Mouse (Mus musculus): Measurements from ENCODE around the gene Myh3. TPM values are rescaled to one million over a fixed set of nuclear protein-coding genes. Genes with fewer than 3 reads are reported as not detected.

Myh3 gene
- polyA plus RNA-seq (2015; fragmentation: Nextera tagmentation; extraction: Ambion mirVana), result 150 and 219 TPM in 2 replicates

- H3K27me3 ChIP-seq, result peaks cover 4% of the 10 kb centered on the region; the same call in 1 of the 2 replicates
- 0 out of 2 replicates have a peak within 1 kb of the TSS, but pooled peaks have one; percentile 4 for H3K27ac ChIP-seq (replicated peaks)
- ATAC-seq (ENCODE audit: insufficient number of reproducible peaks, low FRiP score, low TSS enrichment, low read depth), result no peak
- no peak within 1 kb of the TSS for H3K9ac ChIP-seq
- H3K4me1 ChIP-seq, result no peaks in the 10 kb centered on the region; the same call in 1 of the 2 replicates
- 80% methylated on average over 5 of the region's 5 CpGs for WGBS
- no peaks in the 10 kb centered on the region for H3K9me3 ChIP-seq (replicated peaks)
- H3K4me3 ChIP-seq (replicated peaks), result peak within 1 kb of the TSS; percentile 3
- no peak within 1 kb of the TSS for H3K4me2 ChIP-seq (replicated peaks)
- H3K36me3 ChIP-seq, result no peaks in the 10 kb centered on the region
These were observed at the start of gene Myh3 for GRCm38 (mm10) chr11:67078000-67078399. Myh3 (plus strand) TSS chr11:67078300.

GRCm38 (mm10) chr11:67030904-67031602 is 47.0 kb upstream of the Myh3 start:
- no peak for ATAC-seq (ENCODE audit: insufficient number of reproducible peaks, low FRiP score, low TSS enrichment, low read depth)
- no peaks in the 10 kb centered on the region for H3K27me3 ChIP-seq
- no peaks in the 10 kb centered on the region for H3K4me1 ChIP-seq
- 51% methylated on average over 16 of the region's 16 CpGs for WGBS
- H3K4me2 ChIP-seq (replicated peaks), result no peak overlapping the region
- H3K36me3 ChIP-seq, result no peaks in the 10 kb centered on the region
- H3K4me3 ChIP-seq (replicated peaks), result no peak overlapping the region
- H3K27ac ChIP-seq (replicated peaks), result no peak overlapping the region
- H3K9ac ChIP-seq, result no peak overlapping the region
- no peaks in the 10 kb centered on the region for H3K9me3 ChIP-seq (replicated peaks)

- WGBS, result 70% methylated on average over 2 of the region's 2 CpGs
- Histone ChIP-seq H3K36me3 (no peaks in the 10 kb centered on the region), H3K4me3 (replicated peaks) (no peak overlapping the region), H3K4me1 (no peaks in the 10 kb centered on the region), H3K27me3 (no peaks in the 10 kb centered on the region), H3K4me2 (replicated peaks) (no peak overlapping the region), H3K9me3 (replicated peaks) (no peaks in the 10 kb centered on the region), H3K27ac (replicated peaks) (no peak overlapping the region), H3K9ac (no peak overlapping the region)
- no peak for ATAC-seq (ENCODE audit: insufficient number of reproducible peaks, low FRiP score, low TSS enrichment, low read depth)
These were observed 46.5 kb upstream of the Myh3 start for GRCm38 (mm10) chr11:67031603-67031915.

- no peaks in the 10 kb centered on the region for H3K9me3 ChIP-seq (replicated peaks)
- no peaks in the 10 kb centered on the region for H3K4me1 ChIP-seq
- H3K4me3 ChIP-seq (replicated peaks), result no peak overlapping the region
- no peak for ATAC-seq (ENCODE audit: insufficient number of reproducible peaks, low FRiP score, low TSS enrichment, low read depth)
- H3K36me3 ChIP-seq, result peaks cover 23% of the 10 kb centered on the region; the same call in 1 of the 2 replicates
- H3K27ac ChIP-seq (replicated peaks), result no peak overlapping the region
- H3K9ac ChIP-seq, result no peak overlapping the region
- no peaks in the 10 kb centered on the region for H3K27me3 ChIP-seq
- no peak overlapping the region for H3K4me2 ChIP-seq (replicated peaks)
- 75% methylated on average over 4 of the region's 4 CpGs for WGBS
These were observed 43.2 kb upstream of the Myh3 start for GRCm38 (mm10) chr11:67034775-67035485.

- Histone ChIP-seq H3K36me3 (peaks cover 36% of the 10 kb centered on the region), H3K4me3 (replicated peaks) (no peak overlapping the region), H3K4me2 (replicated peaks) (no peak overlapping the region), H3K9ac (no peak overlapping the region), H3K4me1 (no peaks in the 10 kb centered on the region), H3K27me3 (no peaks in the 10 kb centered on the region), H3K27ac (replicated peaks) (no peak overlapping the region), H3K9me3 (replicated peaks) (no peaks in the 10 kb centered on the region)
- WGBS, result 81% methylated on average over 6 of the region's 6 CpGs
- no peak for ATAC-seq (ENCODE audit: insufficient number of reproducible peaks, low FRiP score, low TSS enrichment, low read depth)
These were observed 41.9 kb upstream of the Myh3 start for GRCm38 (mm10) chr11:67036229-67036628.

- 95% methylated on average over 9 of the region's 9 CpGs for WGBS
- Histone ChIP-seq H3K27me3 (no peaks in the 10 kb centered on the region), H3K9me3 (replicated peaks) (no peaks in the 10 kb centered on the region), H3K4me2 (replicated peaks) (no peak overlapping the region), H3K27ac (replicated peaks) (no peak overlapping the region), H3K9ac (no peak overlapping the region), H3K4me3 (replicated peaks) (no peak overlapping the region), H3K36me3 (peaks cover 43% of the 10 kb centered on the region), H3K4me1 (no peaks in the 10 kb centered on the region)
- no peak for ATAC-seq (ENCODE audit: insufficient number of reproducible peaks, low FRiP score, low TSS enrichment, low read depth)
These were observed 41.2 kb upstream of the Myh3 start for GRCm38 (mm10) chr11:67036892-67037291.

- H3K27me3 ChIP-seq, result no peaks in the 10 kb centered on the region
- WGBS, result 88% methylated on average over 3 of the region's 3 CpGs
- H3K9me3 ChIP-seq (replicated peaks), result no peaks in the 10 kb centered on the region
- no peak for ATAC-seq (ENCODE audit: insufficient number of reproducible peaks, low FRiP score, low TSS enrichment, low read depth)
- no peak overlapping the region for H3K27ac ChIP-seq (replicated peaks)
- no peak overlapping the region for H3K9ac ChIP-seq
- no peaks in the 10 kb centered on the region for H3K4me1 ChIP-seq
- H3K4me2 ChIP-seq (replicated peaks), result no peak overlapping the region
- peaks cover 48% of the 10 kb centered on the region for H3K36me3 ChIP-seq
- no peak overlapping the region for H3K4me3 ChIP-seq (replicated peaks)
These were observed 38.3 kb upstream of the Myh3 start for GRCm38 (mm10) chr11:67039799-67040198.

GRCm38 (mm10) chr11:67040483-67040882 is 37.6 kb upstream of the Myh3 start:
- H3K27ac ChIP-seq (replicated peaks), result no peak overlapping the region
- no peak for ATAC-seq (ENCODE audit: insufficient number of reproducible peaks, low FRiP score, low TSS enrichment, low read depth)
- no peak overlapping the region for H3K4me3 ChIP-seq (replicated peaks)
- H3K9me3 ChIP-seq (replicated peaks), result no peaks in the 10 kb centered on the region
- H3K27me3 ChIP-seq, result no peaks in the 10 kb centered on the region
- 94% methylated on average over 6 of the region's 6 CpGs for WGBS
- H3K4me1 ChIP-seq, result no peaks in the 10 kb centered on the region
- H3K9ac ChIP-seq, result no peak overlapping the region
- H3K4me2 ChIP-seq (replicated peaks), result no peak overlapping the region
- H3K36me3 ChIP-seq, result peaks cover 48% of the 10 kb centered on the region

GRCm38 (mm10) chr11:67043007-67043406 is 35.1 kb upstream of the Myh3 start:
- ATAC-seq (ENCODE audit: insufficient number of reproducible peaks, low FRiP score, low TSS enrichment, low read depth), result no peak
- H3K9me3 ChIP-seq (replicated peaks), result no peaks in the 10 kb centered on the region
- no peak overlapping the region for H3K9ac ChIP-seq
- H3K36me3 ChIP-seq, result peaks cover 47% of the 10 kb centered on the region
- 54% methylated on average over 8 of the region's 8 CpGs for WGBS
- no peak overlapping the region for H3K4me2 ChIP-seq (replicated peaks)
- no peaks in the 10 kb centered on the region for H3K4me1 ChIP-seq
- no peak overlapping the region for H3K4me3 ChIP-seq (replicated peaks)
- H3K27me3 ChIP-seq, result no peaks in the 10 kb centered on the region
- no peak overlapping the region for H3K27ac ChIP-seq (replicated peaks)

- 81% methylated on average over 6 of the region's 6 CpGs for WGBS
- Histone ChIP-seq H3K27ac (replicated peaks) (no peak overlapping the region), H3K9ac (no peak overlapping the region), H3K9me3 (replicated peaks) (no peaks in the 10 kb centered on the region), H3K4me3 (replicated peaks) (no peak overlapping the region), H3K27me3 (no peaks in the 10 kb centered on the region), H3K4me2 (replicated peaks) (no peak overlapping the region), H3K36me3 (peaks cover 36% of the 10 kb centered on the region), H3K4me1 (no peaks in the 10 kb centered on the region)
- no peak for ATAC-seq (ENCODE audit: insufficient number of reproducible peaks, low FRiP score, low TSS enrichment, low read depth)
These were observed 33.1 kb upstream of the Myh3 start for GRCm38 (mm10) chr11:67044959-67045358.

GRCm38 (mm10) chr11:67047199-67047598 is 30.9 kb upstream of the Myh3 start:
- Histone ChIP-seq H3K4me3 (replicated peaks) (no peak overlapping the region), H3K27ac (replicated peaks) (no peak overlapping the region), H3K9ac (no peak overlapping the region), H3K27me3 (no peaks in the 10 kb centered on the region), H3K4me1 (0 out of 2 replicates have a peak, but pooled peaks cover 5% of the 10 kb centered on the region), H3K4me2 (replicated peaks) (no peak overlapping the region), H3K9me3 (replicated peaks) (no peaks in the 10 kb centered on the region), H3K36me3 (peaks cover 13% of the 10 kb centered on the region; the same call in 1 of the 2 replicates)
- 86% methylated on average over 5 of the region's 5 CpGs for WGBS
- ATAC-seq (ENCODE audit: insufficient number of reproducible peaks, low FRiP score, low TSS enrichment, low read depth), result no peak
